Mouse (Mus musculus) layer of hippocampus, adult 6 months (tissue): ENCODE measurements around the gene Zfp711. TPM values are rescaled to one million over a fixed set of nuclear protein-coding genes. Genes with fewer than 3 reads are reported as not detected.

Source experiments
- long read RNA-seq, 2 experiments: library from polyadenylated mRNA; unstranded; transcript quantifications; one replicate each; pipeline ENCODE4 v2.0.0; 2019 to 2020
- polyA plus RNA-seq: library from polyadenylated mRNA; unstranded; fragments of <200 nt; fragmentation: Nextera tagmentation; gene quantifications from 2 replicates; pipeline ENCODE4 v1.2.3, GENCODE M21; 2021

The Zfp711 gene
- 3.9 and 4.2 TPM in 2 replicates for polyA plus RNA-seq
- long read RNA-seq, experiment 1, partial matches to known transcripts: 7 of 12 reads
- long read RNA-seq, experiment 1, other reads (novel, unspliced or antisense): 5 of 12 reads
- long read RNA-seq, experiment 2, full-length matches to known transcripts: 2 of 40 reads
- long read RNA-seq, experiment 2, partial matches to known transcripts: 3 of 40 reads
- long read RNA-seq, experiment 2, other reads (novel, unspliced or antisense): 35 of 40 reads

DNA sequence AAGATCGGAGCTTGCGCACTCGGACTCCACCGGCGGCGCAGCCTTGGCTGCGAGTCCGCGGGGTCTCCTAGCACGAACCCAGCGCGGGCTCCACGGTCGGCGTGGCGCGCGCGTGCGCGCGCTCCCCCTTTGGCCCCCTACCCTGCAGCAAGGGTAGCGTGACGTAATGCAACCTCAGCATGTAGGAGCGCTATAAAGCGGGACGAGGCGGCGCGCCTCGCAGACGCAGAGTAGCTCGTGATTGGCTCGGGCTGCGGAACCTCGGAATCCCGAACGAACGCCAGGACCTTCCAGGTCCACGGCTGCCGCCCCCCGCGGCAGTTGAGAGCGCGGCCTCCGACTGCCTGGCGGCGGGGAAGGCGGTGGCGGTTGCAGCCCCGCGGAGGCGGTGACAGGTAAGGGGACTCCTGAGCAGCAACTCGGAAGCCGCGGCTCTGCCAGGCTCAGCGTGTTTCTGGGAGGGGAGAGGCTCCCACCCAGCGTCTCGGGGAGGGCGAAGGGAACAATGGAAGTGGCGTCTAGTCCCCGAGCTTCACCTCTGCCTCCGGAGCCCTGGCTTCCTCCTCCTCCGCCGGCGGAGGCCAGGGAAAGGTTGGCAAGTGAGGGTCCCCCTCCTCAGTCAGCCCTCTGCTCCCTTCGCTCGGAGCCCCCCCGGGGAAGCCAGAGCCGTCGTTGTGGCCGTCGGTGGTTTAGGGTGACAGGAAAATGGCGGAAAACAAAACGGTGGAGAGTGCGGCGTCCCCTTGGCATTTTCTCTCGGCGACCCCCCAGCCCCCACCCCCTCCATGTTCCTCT lies at the start of gene Zfp711:
Gene Zfp711 (plus strand): TSS at position 16 of the 795 bp plus-strand sequence.

Other genes starting within 250 kb of the Zfp711 start
- not detected in 2 replicates for gene Satl1, start 193.7 kb upstream of the Zfp711 start, polyA plus RNA-seq
- gene 2010106E10Rik, start 105.3 kb upstream of the Zfp711 start, polyA plus RNA-seq: not detected in 2 replicates
- gene Pof1b, start 98.1 kb downstream of the Zfp711 start, polyA plus RNA-seq: 0.04 TPM in 1 of 2 replicates, not detected in the other